Mouse (Mus musculus) ES-E14 (cell line): ENCODE results near the gene Man2a1.

Experiments
- MAFK ChIP-seq: IDR thresholded peaks from 2 replicates; pipeline ENCODE4 v1.6.1; 2014; ENCODE audit warnings: mild to moderate bottlenecking, low read depth, low read length, inconsistent platforms; ENCODE audit not compliant: insufficient read depth
- ZNF384 ChIP-seq: IDR thresholded peaks from 2 replicates; pipeline ENCODE4 v1.6.1; 2012; ENCODE audit warnings: low read depth, low read length, inconsistent platforms

GRCm38 (mm10) chr17:64630506-64630905 lies 30.0 kb downstream of the Man2a1 start:
- TF ChIP-seq MAFK (no peak), ZNF384 (no peak)
